Mouse (Mus musculus): Measurements from ENCODE around the gene Lrrc63. TPM values are rescaled to one million over a fixed set of nuclear protein-coding genes. Genes with fewer than 3 reads are reported as not detected.

The Lrrc63 gene
- polyA plus RNA-seq, 1 experiment from 2014 or later: not detected

DNA sequence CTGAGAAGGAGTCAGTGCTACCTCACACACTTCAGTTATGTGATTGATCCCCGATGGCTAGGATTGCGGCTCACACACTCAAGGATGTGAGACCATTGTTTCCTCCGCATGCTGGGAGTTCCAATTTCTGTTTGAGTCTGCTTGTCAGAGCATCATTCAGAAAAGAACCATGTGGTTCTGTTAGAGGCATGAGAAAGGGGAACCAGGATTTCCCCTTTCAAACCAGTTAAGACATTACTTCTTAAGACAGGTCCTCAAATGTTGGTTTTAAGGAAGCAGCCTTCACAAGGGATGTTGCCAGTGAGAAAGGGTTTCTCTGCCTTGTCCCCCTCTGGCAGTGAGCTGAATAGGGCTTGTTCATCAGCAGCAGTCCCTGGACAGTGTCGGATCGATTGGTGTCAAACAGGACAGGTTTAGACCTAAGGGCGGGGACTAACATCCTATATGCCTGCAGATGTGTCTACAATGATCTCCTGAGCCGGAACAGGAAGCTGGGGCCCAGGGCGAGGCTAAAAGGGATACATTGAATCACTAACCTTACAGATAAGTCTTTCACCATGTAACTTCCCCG is 73.7 kb downstream of the Lrrc63 start:
- H3K4me3 ChIP-seq (ENCODE audit: low read depth, low read length): no peak overlapping the region
- ATAC-seq (peak; percentile 9; the same call in 1 of the 2 replicates), DNase-seq (peak; percentile 48)
- peak overlapping the region; percentile 4; the same call in 1 of the 2 replicates for H3K4me2 ChIP-seq (ENCODE audit: low read depth, low read length)
- H3K27ac ChIP-seq (ENCODE audit: low read depth): peak overlapping the region; percentile 74
- H3K36me3 ChIP-seq (replicated peaks; ENCODE audit: insufficient read depth, low read length): no peaks in the 10 kb centered on the region
- H3K9me3 ChIP-seq (ENCODE audit: low read length): no peaks in the 10 kb centered on the region
- H3K9ac ChIP-seq (replicated peaks): no peak overlapping the region
- no peaks in the 10 kb centered on the region for H3K27me3 ChIP-seq (ENCODE audit: insufficient read depth, low read length)
- 28% methylated on average over 9 of the region's 9 CpGs for WGBS (ENCODE audit: insufficient replicate concordance)
- no peak for TF ChIP-seq CTCF (IDR thresholded peaks at IDR 0.05; ENCODE audit: low read depth)
- no peak for TF ChIP-seq EP300 (IDR thresholded peaks at IDR 0.05; ENCODE audit: low read depth)
- H3K4me1 ChIP-seq (ENCODE audit: insufficient read depth): peaks cover 30% of the 10 kb centered on the region

- Histone ChIP-seq H3K4me1 (ENCODE audit: insufficient read depth) (peaks cover 25% of the 10 kb centered on the region), H3K9ac (replicated peaks) (no peak overlapping the region), H3K4me2 (ENCODE audit: low read depth, low read length) (0 out of 2 replicates have a peak overlapping the region, but pooled peaks have one; percentile 19), H3K27ac (ENCODE audit: low read depth) (peak overlapping the region; percentile 82), H3K36me3 (replicated peaks; ENCODE audit: insufficient read depth, low read length) (0 out of 2 replicates have a peak, but pooled peaks cover 2% of the 10 kb centered on the region), H3K4me3 (ENCODE audit: low read depth, low read length) (no peak overlapping the region), H3K9me3 (ENCODE audit: low read length) (no peaks in the 10 kb centered on the region), H3K27me3 (ENCODE audit: insufficient read depth, low read length) (no peaks in the 10 kb centered on the region)
- peak; percentile 88 for ATAC-seq
- TF ChIP-seq EP300 (IDR thresholded peaks at IDR 0.05; ENCODE audit: low read depth) (no peak; the same call in 1 of the 2 replicates), CTCF (IDR thresholded peaks at IDR 0.05; ENCODE audit: low read depth) (no peak)
- WGBS (ENCODE audit: insufficient replicate concordance): 54% methylated on average over 14 of the region's 14 CpGs
- peak; percentile 41 for DNase-seq
These were observed 76.0 kb downstream of the Lrrc63 start for GRCm38 (mm10) chr14:75054455-75055343.

DNA sequence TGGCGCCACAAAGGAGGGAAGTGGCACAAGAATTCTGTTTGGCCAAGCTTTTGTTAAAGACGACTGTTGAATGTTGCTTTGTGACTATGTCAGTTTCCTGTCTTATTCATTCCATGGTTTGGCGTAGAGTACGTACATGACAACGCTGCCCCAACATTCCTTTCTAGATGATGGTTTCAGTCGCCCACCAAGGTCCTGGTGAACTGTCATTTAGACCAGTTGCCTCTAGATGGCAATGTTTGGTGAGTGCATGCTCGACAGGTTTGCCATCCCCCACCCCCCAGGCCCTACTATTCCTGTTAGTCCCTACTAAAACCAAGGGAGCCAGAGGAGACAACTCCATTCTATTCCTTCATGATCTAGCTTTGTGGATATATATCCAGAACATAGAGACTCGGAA is 78.2 kb downstream of the Lrrc63 start:
- no peak for ATAC-seq
- 54% methylated on average over 8 of the region's 8 CpGs for WGBS (ENCODE audit: insufficient replicate concordance)
- no peak overlapping the region for H3K9ac ChIP-seq (replicated peaks)
- no peak overlapping the region for H3K4me2 ChIP-seq (ENCODE audit: low read depth, low read length)
- H3K27me3 ChIP-seq (ENCODE audit: insufficient read depth, low read length): no peaks in the 10 kb centered on the region
- H3K4me3 ChIP-seq (ENCODE audit: low read depth, low read length): no peak overlapping the region
- H3K9me3 ChIP-seq (ENCODE audit: low read length): no peaks in the 10 kb centered on the region
- H3K27ac ChIP-seq (ENCODE audit: low read depth): no peak overlapping the region
- TF ChIP-seq EP300 (IDR thresholded peaks at IDR 0.05; ENCODE audit: low read depth) (no peak), CTCF (IDR thresholded peaks at IDR 0.05; ENCODE audit: low read depth) (peak; percentile 48)
- no peak for DNase-seq
- H3K4me1 ChIP-seq (ENCODE audit: insufficient read depth): peaks cover 23% of the 10 kb centered on the region
- 0 out of 2 replicates have a peak, but pooled peaks cover 2% of the 10 kb centered on the region for H3K36me3 ChIP-seq (replicated peaks; ENCODE audit: insufficient read depth, low read length)

DNA sequence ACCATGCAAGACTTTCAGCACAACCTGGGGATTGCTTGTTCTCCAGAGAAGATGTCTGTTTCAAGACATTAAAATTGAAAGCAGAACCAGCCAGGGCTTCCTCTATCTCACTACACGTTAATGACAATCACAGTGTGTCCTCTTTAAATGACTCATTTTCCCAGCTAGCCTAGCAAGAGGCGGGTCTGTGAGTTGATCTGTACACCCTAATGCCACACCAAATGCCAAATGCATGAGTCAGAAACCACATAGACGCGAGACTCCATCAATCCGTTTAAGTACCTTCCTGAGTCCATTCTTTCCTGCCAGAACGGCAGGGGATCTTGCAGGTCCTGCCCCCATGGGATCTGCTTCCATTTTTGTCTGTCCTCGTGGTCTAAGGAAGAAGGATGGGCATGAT is 85.5 kb downstream of the Lrrc63 start:
- Histone ChIP-seq H3K4me3 (ENCODE audit: low read depth, low read length) (no peak overlapping the region), H3K27me3 (ENCODE audit: insufficient read depth, low read length) (no peaks in the 10 kb centered on the region), H3K9ac (replicated peaks) (no peak overlapping the region), H3K9me3 (ENCODE audit: low read length) (no peaks in the 10 kb centered on the region), H3K4me2 (ENCODE audit: low read depth, low read length) (no peak overlapping the region), H3K4me1 (ENCODE audit: insufficient read depth) (no peaks in the 10 kb centered on the region), H3K36me3 (replicated peaks; ENCODE audit: insufficient read depth, low read length) (no peaks in the 10 kb centered on the region), H3K27ac (ENCODE audit: low read depth) (no peak overlapping the region)
- WGBS (ENCODE audit: insufficient replicate concordance): 51% methylated on average over 7 of the region's 7 CpGs
- DNase-seq (no peak), ATAC-seq (peak; percentile 27; the same call in 1 of the 2 replicates)
- TF ChIP-seq EP300 (IDR thresholded peaks at IDR 0.05; ENCODE audit: low read depth) (no peak), CTCF (IDR thresholded peaks at IDR 0.05; ENCODE audit: low read depth) (no peak)

DNA sequence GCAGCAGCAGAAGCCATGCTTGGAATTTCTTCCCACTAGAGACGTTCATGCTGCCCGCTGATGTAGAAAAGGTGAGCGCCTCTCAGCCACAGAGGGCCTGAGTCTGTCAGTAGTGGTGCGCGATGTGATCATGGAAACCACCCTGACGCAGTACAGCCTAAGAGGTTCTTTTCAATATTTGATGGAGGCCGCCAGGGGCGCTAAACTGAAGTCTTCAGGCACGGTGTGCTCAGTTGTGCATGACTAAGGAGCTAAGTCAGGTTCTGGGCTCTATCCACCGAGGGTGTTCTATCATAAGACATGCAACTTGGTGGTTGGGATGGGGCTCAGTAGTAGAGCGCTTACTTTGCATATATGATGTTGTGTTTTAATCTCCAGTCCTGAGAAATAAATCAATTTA is 95.2 kb downstream of the Lrrc63 start:
- no peak overlapping the region for H3K9ac ChIP-seq (replicated peaks)
- TF ChIP-seq EP300 (IDR thresholded peaks at IDR 0.05; ENCODE audit: low read depth): no peak
- peak; percentile 22; the same call in 1 of the 2 replicates for TF ChIP-seq CTCF (IDR thresholded peaks at IDR 0.05; ENCODE audit: low read depth)
- 82% methylated on average over 11 of the region's 11 CpGs for WGBS (ENCODE audit: insufficient replicate concordance)
- peaks cover 4% of the 10 kb centered on the region; the same call in 1 of the 2 replicates for H3K36me3 ChIP-seq (replicated peaks; ENCODE audit: insufficient read depth, low read length)
- H3K4me3 ChIP-seq (ENCODE audit: low read depth, low read length): no peak overlapping the region
- H3K4me1 ChIP-seq (ENCODE audit: insufficient read depth): peaks cover 3% of the 10 kb centered on the region; the same call in 1 of the 2 replicates
- no peak overlapping the region for H3K4me2 ChIP-seq (ENCODE audit: low read depth, low read length)
- ATAC-seq (no peak; the same call in 1 of the 2 replicates), DNase-seq (no peak)
- no peaks in the 10 kb centered on the region for H3K27me3 ChIP-seq (ENCODE audit: insufficient read depth, low read length)
- H3K9me3 ChIP-seq (ENCODE audit: low read length): no peaks in the 10 kb centered on the region
- H3K27ac ChIP-seq (ENCODE audit: low read depth): no peak overlapping the region

Other genes with a start within 250 kb of the Lrrc63 start
- 2.8 and 3.6 TPM in 2 replicates for gene Lrch1, start 183.0 kb downstream of the Lrrc63 start, polyA plus RNA-seq (2015; fragmentation: Nextera tagmentation; extraction: Ambion mirVana)
- 0.51 and 0.69 TPM in 2 replicates for gene Rubcnl, start 114.9 kb downstream of the Lrrc63 start, polyA plus RNA-seq (2015; fragmentation: Nextera tagmentation; extraction: Ambion mirVana)
- 39.4 and 45.5 TPM in 2 replicates for gene Lcp1, start 220 bp upstream of the Lrrc63 start, polyA plus RNA-seq (2015; fragmentation: Nextera tagmentation; extraction: Ambion mirVana)
- gene Cpb2, start 111.4 kb upstream of the Lrrc63 start, polyA plus RNA-seq (2015; fragmentation: Nextera tagmentation; extraction: Ambion mirVana): 400 and 408 TPM in 2 replicates
- gene Zc3h13, start 153.5 kb upstream of the Lrrc63 start, polyA plus RNA-seq (2015; fragmentation: Nextera tagmentation; extraction: Ambion mirVana): 17.5 and 19.7 TPM in 2 replicates